Mouse (Mus musculus) liver, adult 2 months (tissue): ENCODE data around the gene Gm20431. TPM values are rescaled to one million over a fixed set of nuclear protein-coding genes. Genes with fewer than 3 reads are reported as not detected.

Experiments used
- DNase-seq: peaks from one replicate; pipeline ENCODE4 v3.0.0-alpha.2; 2011; ENCODE audit warnings: low read depth, low spot score; ENCODE audit errors: extremely low read depth
- H3K27ac ChIP-seq: fragments of 200-500 bp; replicated peaks from 2 replicates; pipeline ENCODE4 v1.5.1; 2012; ENCODE audit warnings: low read depth, mild to moderate bottlenecking, control low read depth, inconsistent platforms, low read length; ENCODE audit not compliant: insufficient read depth
- H3K27me3 ChIP-seq: fragments of 200-500 bp; 2 replicates; pipeline ENCODE4 v1.6.1; 2012; ENCODE audit warnings: mild to moderate bottlenecking, moderate library complexity, low read length, inconsistent platforms; ENCODE audit not compliant: control insufficient read depth, insufficient read depth
- H3K36me3 ChIP-seq: fragments of 200-500 bp; 2 replicates; pipeline ENCODE4 v1.6.1; 2012; ENCODE audit warnings: low read length, inconsistent platforms; ENCODE audit not compliant: control insufficient read depth, insufficient read depth
- H3K4me1 ChIP-seq: fragments of 200-500 bp; 2 replicates; pipeline ENCODE4 v1.6.1; 2011; ENCODE audit warnings: low read length; ENCODE audit not compliant: control insufficient read depth, insufficient read depth
- H3K4me3 ChIP-seq: fragments of 200-500 bp; 2 replicates; pipeline ENCODE4 v1.5.1; 2011; ENCODE audit warnings: low read depth, mild to moderate bottlenecking, control low read depth, low read length, moderate library complexity; ENCODE audit not compliant: insufficient read depth
- H3K79me2 ChIP-seq: fragments of 200-500 bp; 2 replicates; pipeline ENCODE4 v1.6.1; 2012; ENCODE audit warnings: inconsistent platforms, mild to moderate bottlenecking, low read length, moderate library complexity; ENCODE audit not compliant: control insufficient read depth, insufficient read depth
- H3K9ac ChIP-seq: fragments of 200-500 bp; 2 replicates; pipeline ENCODE4 v1.6.1; 2012; ENCODE audit warnings: low read depth, mild to moderate bottlenecking, control low read depth, inconsistent platforms, low read length
- CTCF ChIP-seq: fragments of 200-500 bp; IDR thresholded peaks from 2 replicates; pipeline ENCODE4 v1.5.1; 2011; ENCODE audit warnings: low read depth, low read length, control low read depth
- POLR2A ChIP-seq: fragments of 200-500 bp; IDR thresholded peaks from 2 replicates; pipeline ENCODE4 v1.6.1; 2011; ENCODE audit warnings: low read length, control low read depth; ENCODE audit not compliant: insufficient read depth; ENCODE audit errors: extremely low read depth
- WGBS: fragments of 180-500 bp; shearing (Covaris S2); methylation state at CpG from one replicate; pipeline ENCODE4 v1.1.7; 2018; 5-methylcytosine and 5-hydroxymethylcytosine counted together
- polyA plus RNA-seq: library from polyadenylated mRNA; depleted of rRNA; stranded (reverse); fragments of >200 nt; gene quantifications from 2 replicates; pipeline ENCODE4 v1.2.3, GENCODE M21; 2012
- total RNA-seq: library from RNA; depleted of rRNA; stranded (reverse); fragments of >200 nt; gene quantifications from 2 replicates; pipeline ENCODE4 v1.2.3, GENCODE M21; 2014

Gene Gm20431
- total and polyA plus RNA-seq, 2 experiments: 10.8 TPM; not detected in 1

DNA sequence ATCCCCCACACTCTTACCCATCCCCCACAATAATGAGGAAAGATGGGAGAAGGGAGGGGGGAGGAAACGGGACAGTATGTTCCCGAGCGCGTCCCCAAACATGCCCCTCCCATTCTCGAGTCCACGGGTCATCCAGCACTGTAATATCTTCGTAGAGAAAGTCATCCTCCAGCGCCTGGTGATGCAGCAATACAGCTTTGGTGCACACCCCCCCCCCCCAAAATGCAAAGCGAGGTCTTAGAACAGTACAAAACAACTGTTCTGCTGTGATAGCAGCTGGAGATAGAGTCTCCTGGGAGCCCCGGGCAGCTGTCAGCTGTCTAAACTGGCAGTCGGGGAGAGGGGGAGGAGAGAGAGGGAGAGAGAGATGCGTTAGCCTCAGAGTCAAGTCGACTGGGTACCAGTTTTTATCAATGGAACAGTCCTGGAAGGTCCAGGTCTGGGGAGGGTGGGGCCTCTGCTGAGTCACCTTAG lies 11.0 kb upstream of the Gm20431 start:
- Histone ChIP-seq H3K36me3 (no peaks in the 10 kb centered on the region), H3K27ac (no peak overlapping the region), H3K4me3 (no peak overlapping the region), H3K9ac (no peak overlapping the region), H3K27me3 (no peaks in the 10 kb centered on the region), H3K79me2 (no peaks in the 10 kb centered on the region), H3K4me1 (peaks cover 8% of the 10 kb centered on the region)
- no peak for DNase-seq
- 42% methylated on average over 13 of the region's 13 CpGs for WGBS
- TF ChIP-seq CTCF (no peak), POLR2A (no peak)

DNA sequence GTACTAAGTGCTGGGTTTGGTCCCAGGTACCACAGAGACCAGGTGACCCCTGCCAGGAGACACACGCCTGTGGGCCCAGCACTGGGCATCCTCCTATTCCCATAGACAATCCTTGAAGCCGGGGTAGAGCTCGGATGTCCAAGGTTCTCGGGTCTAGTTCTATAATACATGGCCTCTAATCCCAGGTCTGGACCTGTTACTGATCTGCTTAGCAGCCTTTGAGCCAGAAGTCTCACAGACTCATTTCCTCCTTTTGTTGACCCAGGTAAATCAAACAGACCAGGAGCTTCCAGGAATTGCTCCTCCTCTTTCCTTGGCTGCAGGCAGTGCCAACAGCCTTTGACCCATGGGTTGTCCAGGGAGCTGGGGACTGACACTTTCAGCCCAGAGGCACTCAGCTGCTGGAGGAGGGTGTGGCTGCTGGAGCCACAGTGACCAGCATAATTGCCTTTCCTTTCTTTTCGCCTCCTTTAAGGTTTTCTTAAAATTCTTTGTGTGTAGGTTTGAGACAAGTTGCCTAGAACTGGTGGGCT lies 9.9 kb upstream of the Gm20431 start:
- no peak overlapping the region for H3K27ac ChIP-seq

DNA sequence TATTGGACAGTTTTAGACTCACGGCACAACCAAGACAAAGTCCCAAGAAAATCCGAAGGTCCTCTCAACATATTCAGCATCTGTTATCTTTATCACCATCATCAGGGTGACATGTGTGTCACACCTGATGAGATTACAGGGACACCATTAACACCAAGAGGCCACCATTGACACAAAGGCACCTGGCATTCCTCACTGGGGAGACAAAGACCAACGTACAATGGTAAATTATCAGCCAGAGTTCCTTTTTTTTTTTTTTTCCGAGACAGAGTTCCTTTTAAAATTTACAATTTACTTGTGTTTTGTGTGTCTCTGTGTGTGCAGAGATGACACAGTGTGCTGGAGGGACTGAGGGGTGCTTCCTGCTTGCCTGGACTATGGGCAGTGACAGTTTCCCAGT lies 8.1 kb upstream of the Gm20431 start:
- no peak for DNase-seq
- H3K36me3 ChIP-seq: no peaks in the 10 kb centered on the region
- H3K4me3 ChIP-seq: no peak overlapping the region
- no peaks in the 10 kb centered on the region for H3K27me3 ChIP-seq
- no peak overlapping the region for H3K9ac ChIP-seq
- H3K79me2 ChIP-seq: no peaks in the 10 kb centered on the region
- WGBS: 74% methylated on average over 4 of the region's 4 CpGs
- TF ChIP-seq CTCF (no peak), POLR2A (no peak)
- H3K27ac ChIP-seq: no peak overlapping the region
- peaks cover 8% of the 10 kb centered on the region for H3K4me1 ChIP-seq

More for the DNA sequence above, 9.9 kb upstream of the Gm20431 start:
- TF ChIP-seq POLR2A (no peak), CTCF (no peak)
- 62% methylated on average over 5 of the region's 5 CpGs for WGBS
- Histone ChIP-seq H3K9ac (no peak overlapping the region), H3K27me3 (no peaks in the 10 kb centered on the region), H3K36me3 (no peaks in the 10 kb centered on the region), H3K4me1 (peaks cover 8% of the 10 kb centered on the region), H3K4me3 (no peak overlapping the region), H3K79me2 (no peaks in the 10 kb centered on the region)
- peak; percentile 88 for DNase-seq

DNA sequence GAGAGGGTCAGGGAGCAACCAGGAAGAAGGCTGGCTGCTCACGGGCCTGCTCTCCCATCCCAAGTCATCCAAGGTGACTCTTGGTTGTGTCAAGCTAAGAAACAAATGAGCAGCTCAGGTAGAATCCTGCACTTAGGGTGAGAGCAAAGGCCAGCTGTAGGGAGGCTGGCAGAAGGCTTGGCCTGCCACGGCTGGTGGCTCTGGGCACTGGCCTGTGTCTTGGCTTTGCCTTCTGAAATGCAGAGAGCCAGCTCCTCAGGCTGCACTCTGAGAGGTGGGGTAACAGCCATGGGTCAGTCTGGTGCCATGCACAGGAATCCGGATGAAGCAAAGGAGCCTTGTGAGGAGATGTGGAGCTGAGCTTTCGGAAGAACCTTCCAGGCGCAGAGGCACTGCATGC lies 7.1 kb upstream of the Gm20431 start:
- WGBS: 92% methylated on average over 5 of the region's 5 CpGs
- no peak overlapping the region for H3K4me3 ChIP-seq
- H3K9ac ChIP-seq: no peak overlapping the region
- H3K27ac ChIP-seq: no peak overlapping the region
- no peaks in the 10 kb centered on the region for H3K27me3 ChIP-seq
- H3K4me1 ChIP-seq: peaks cover 8% of the 10 kb centered on the region
- H3K36me3 ChIP-seq: no peaks in the 10 kb centered on the region
- no peaks in the 10 kb centered on the region for H3K79me2 ChIP-seq
- DNase-seq: no peak
- no peak for TF ChIP-seq CTCF
- TF ChIP-seq POLR2A: no peak

DNA sequence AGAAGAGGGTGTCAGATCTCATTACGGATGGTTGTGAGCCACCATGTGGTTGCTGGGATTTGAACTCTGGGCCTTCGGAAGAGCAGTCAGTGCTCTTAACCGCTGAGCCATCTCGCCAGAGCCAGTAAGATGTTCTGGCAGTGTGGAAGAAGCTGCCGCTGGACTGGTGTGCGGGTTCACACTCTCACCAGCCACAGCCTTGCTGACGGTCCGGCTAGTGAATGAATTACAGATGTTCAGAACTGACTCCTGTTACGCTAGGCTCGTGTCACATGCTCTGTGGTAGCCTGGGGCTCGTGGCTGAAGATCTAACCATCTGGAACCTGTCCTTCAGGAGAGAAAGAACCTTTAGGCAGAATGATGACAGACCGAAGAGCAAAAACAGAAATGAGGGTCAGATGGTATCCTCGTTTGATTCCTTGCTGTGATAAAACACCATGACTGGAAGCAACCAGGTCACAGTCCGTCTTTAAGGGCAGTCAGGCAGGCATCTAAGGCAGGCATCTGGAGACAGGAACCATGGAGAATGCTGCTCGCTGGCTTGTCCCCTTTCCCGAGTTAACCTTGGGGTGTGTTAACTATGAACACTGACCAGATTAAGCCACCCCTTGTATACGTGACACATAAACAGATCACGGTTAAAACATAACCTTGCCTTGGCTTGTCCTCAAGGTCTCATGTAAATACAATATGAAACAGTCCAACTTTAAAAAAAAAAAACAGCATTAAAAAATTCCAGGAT lies 4.8 kb upstream of the Gm20431 start:
- H3K36me3 ChIP-seq: no peaks in the 10 kb centered on the region
- H3K79me2 ChIP-seq: no peaks in the 10 kb centered on the region; the same call in 1 of the 2 replicates
- WGBS: 81% methylated on average over 18 of the region's 18 CpGs
- DNase-seq: no peak
- no peak overlapping the region for H3K27ac ChIP-seq
- peaks cover 5% of the 10 kb centered on the region; the same call in 1 of the 2 replicates for H3K4me1 ChIP-seq
- no peaks in the 10 kb centered on the region for H3K27me3 ChIP-seq
- TF ChIP-seq POLR2A (no peak), CTCF (no peak)
- H3K9ac ChIP-seq: no peak overlapping the region
- no peak overlapping the region for H3K4me3 ChIP-seq

DNA sequence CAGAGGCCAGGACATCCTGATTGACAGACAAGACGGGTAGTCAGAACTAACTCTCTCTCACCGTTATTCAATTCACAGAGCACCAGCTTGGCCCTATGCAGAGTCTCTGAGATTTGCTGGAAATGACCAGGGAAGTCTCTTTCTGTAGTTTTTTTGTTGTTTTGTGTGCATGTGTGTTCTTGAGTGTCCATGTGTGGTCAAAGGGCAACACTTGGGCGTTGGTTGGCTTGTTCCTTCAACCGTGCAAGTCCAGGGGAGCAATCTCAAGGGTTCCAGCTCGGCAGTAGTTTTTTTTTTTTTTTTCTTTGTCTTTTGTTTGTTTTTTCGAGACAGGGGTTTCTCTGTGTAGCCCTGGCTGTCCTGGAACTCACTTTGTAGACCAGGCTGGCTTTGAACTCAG lies 1.4 kb upstream of the Gm20431 start:
- no peak for DNase-seq
- H3K36me3 ChIP-seq: no peaks in the 10 kb centered on the region
- TF ChIP-seq POLR2A (no peak), CTCF (no peak)
- peaks cover under 1% of the 10 kb centered on the region; the same call in 1 of the 2 replicates for H3K79me2 ChIP-seq
- H3K4me1 ChIP-seq: peaks cover 21% of the 10 kb centered on the region
- WGBS: 81% methylated on average over 6 of the region's 6 CpGs
- H3K4me3 ChIP-seq: no peak overlapping the region
- H3K27me3 ChIP-seq: no peaks in the 10 kb centered on the region
- H3K27ac ChIP-seq: no peak overlapping the region
- no peak overlapping the region for H3K9ac ChIP-seq
